Mouse (Mus musculus) lung, adult 2 months (tissue): ENCODE results near the gene Yipf1.

Experiments used
- CTCF ChIP-seq: fragments of 200-500 bp; IDR thresholded peaks from 2 replicates; pipeline ENCODE4 v1.5.1; 2011; ENCODE audit warnings: mild to moderate bottlenecking, low read length, control low read depth; ENCODE audit not compliant: insufficient read depth
- POLR2A ChIP-seq: fragments of 200-500 bp; IDR thresholded peaks from 2 replicates; pipeline ENCODE4 v1.6.1; 2011; ENCODE audit warnings: low read depth, mild to moderate bottlenecking, control low read depth, low read length, borderline replicate concordance; ENCODE audit errors: extremely low read depth

DNA sequence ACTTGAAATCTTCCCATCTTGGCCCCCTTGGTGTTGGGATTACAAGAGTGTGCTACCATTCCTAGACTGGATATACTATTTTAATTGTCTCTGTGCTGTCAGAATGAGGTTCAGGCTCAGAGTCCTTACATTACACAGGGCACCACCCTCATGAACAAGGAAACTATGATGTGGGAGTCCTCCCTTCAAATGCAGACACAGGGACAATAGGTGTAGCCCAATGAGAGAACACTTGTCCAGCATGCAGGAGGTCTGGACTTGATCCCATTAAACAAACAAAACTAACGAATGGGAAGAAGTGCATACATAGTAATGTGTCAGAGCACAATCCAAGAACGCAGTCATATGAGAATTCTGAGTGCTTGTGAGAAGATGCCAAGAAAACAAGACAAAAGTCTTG lies 26.6 kb upstream of the Yipf1 start:
- TF ChIP-seq CTCF (no peak), POLR2A (no peak)
